Mouse (Mus musculus): ENCODE results near the gene Osgep. TPM values are rescaled to one million over a fixed set of nuclear protein-coding genes. Genes with fewer than 3 reads are reported as not detected.
"Not testable (repeated sequence)": the region's sequence is repeated elsewhere in the genome, so short reads cannot be mapped to it uniquely, and the experiment has no call there.

Gene Osgep
- total RNA-seq, 4 experiments from 2014 or later = 30.1 to 36.2 (median 33.2) TPM

GRCm38 (mm10) chr14:50892091-50892490 lies 32.6 kb downstream of the Osgep start:
- no peak for DNase-seq (ENCODE audit: low spot score in 2 of 2)

- no peak for DNase-seq (ENCODE audit: low spot score in 2 of 2)
These were observed 33.1 kb downstream of the Osgep start for GRCm38 (mm10) chr14:50891621-50892020.

- no peak for DNase-seq (ENCODE audit: low spot score in 2 of 2)
These were observed 48.3 kb downstream of the Osgep start for GRCm38 (mm10) chr14:50876236-50876950.

- DNase-seq (ENCODE audit: low spot score in 2 of 2) = no peak
These were observed 49.0 kb downstream of the Osgep start for GRCm38 (mm10) chr14:50875591-50876230.

GRCm38 (mm10) chr14:50875175-50875574 lies 49.5 kb downstream of the Osgep start:
- DNase-seq (ENCODE audit: low spot score in 2 of 2) = no peak

- no peak for DNase-seq (ENCODE audit: low spot score in 2 of 2)
These were observed 53.4 kb downstream of the Osgep start for GRCm38 (mm10) chr14:50871284-50871683.

GRCm38 (mm10) chr14:50870805-50871143 lies 53.9 kb downstream of the Osgep start:
- no peak for DNase-seq (ENCODE audit: low spot score in 2 of 2)

GRCm38 (mm10) chr14:50869889-50870804 lies 54.5 kb downstream of the Osgep start, which contains the start of gene Tep1:
Gene Tep1 (minus strand): TSS chr14:50870560.
- DNase-seq (ENCODE audit: low spot score in 2 of 2) = peak; percentile 48

- DNase-seq (ENCODE audit: low spot score in 2 of 2) = no peak
These were observed 56.0 kb downstream of the Osgep start for GRCm38 (mm10) chr14:50868656-50869055.

GRCm38 (mm10) chr14:50868211-50868610 lies 56.5 kb downstream of the Osgep start:
- DNase-seq (ENCODE audit: low spot score in 2 of 2) = no peak

- DNase-seq (ENCODE audit: low spot score in 2 of 2) = no peak
These were observed 57.7 kb downstream of the Osgep start for GRCm38 (mm10) chr14:50866966-50867365.

- not testable (repeated sequence) for DNase-seq (ENCODE audit: low spot score in 2 of 2)
These were observed 59.7 kb downstream of the Osgep start for GRCm38 (mm10) chr14:50865005-50865404.

- DNase-seq (ENCODE audit: low spot score in 2 of 2) = no peak
These were observed 62.1 kb downstream of the Osgep start for GRCm38 (mm10) chr14:50862641-50863040.

Other genes with a start within 250 kb of the Osgep start
- gene Olfr747, start 231.7 kb downstream of the Osgep start, total RNA-seq (2022) = not detected
- not detected for gene Olfr748, start 217.5 kb downstream of the Osgep start, total RNA-seq (2022)
- gene Olfr749, start 179.8 kb downstream of the Osgep start, total RNA-seq (2022) = not detected
- gene Ttc5, start 139.4 kb downstream of the Osgep start, total RNA-seq (2022) = 10 to 100 TPM; 49.2 to 55.3 (median 52.1) TPM
- under 1 TPM in 2 of 4 experiments, not detected in 2; 0.24 to 0.32 TPM for gene Ccnb1ip1, start 117.2 kb downstream of the Osgep start, total RNA-seq (2022)
- gene Parp2, start 117.1 kb downstream of the Osgep start, total RNA-seq (2022) = 10 to 100 TPM; 20.9 to 28.0 (median 25.9) TPM
- 1 to 10 TPM; 4.4 to 7.1 (median 5.7) TPM for gene Tep1, start 54.3 kb downstream of the Osgep start, total RNA-seq (2022)
- gene Klhl33, start 27.4 kb downstream of the Osgep start, total RNA-seq (2022) = 1 to 10 TPM; 5.5 to 8.3 (median 6.6) TPM
- 10 to 100 TPM; 55.5 to 64.8 (median 60.2) TPM for gene Apex1, start 75 bp upstream of the Osgep start, total RNA-seq (2022)
- gene Pip4p1, start 6.0 kb upstream of the Osgep start, total RNA-seq (2022) = 100 to 1,000 TPM in 3 of 4 experiments, 10 to 100 TPM in 1; 92.6 to 121 (median 109) TPM
- 10 to 100 TPM; 10.4 to 17.7 (median 16.6) TPM for gene Pnp, start 6.2 kb upstream of the Osgep start, total RNA-seq (2022)
- gene Gm49342, start 19.6 kb upstream of the Osgep start, total RNA-seq (2022) = 10 to 100 TPM in 1 of 4 experiments, 1 to 10 TPM in 3; 6.5 to 18.1 (median 8.9) TPM
- gene Pnp2, start 31.1 kb upstream of the Osgep start, total RNA-seq (2022) = 1 to 10 TPM; 1.2 to 2.0 (median 1.4) TPM
- under 1 TPM in 1 of 4 experiments, not detected in 3; 0.23 TPM for gene Rnase10, start 82.9 kb upstream of the Osgep start, total RNA-seq (2022)
- gene Rnase9, start 117.0 kb upstream of the Osgep start, total RNA-seq (2022) = not detected
- gene Rnase11, start 125.3 kb upstream of the Osgep start, total RNA-seq (2022) = not detected
- not detected for gene Rnase12, start 132.8 kb upstream of the Osgep start, total RNA-seq (2022)
- not detected for gene Olfr750, start 149.5 kb upstream of the Osgep start, total RNA-seq (2022)
- gene Rnase4, start 166.2 kb upstream of the Osgep start, total RNA-seq (2022) = 10 to 100 TPM; 15.6 to 31.6 (median 22.1) TPM
- gene Ang, start 166.3 kb upstream of the Osgep start, total RNA-seq (2022) = 1 to 10 TPM; 4.6 to 9.5 (median 5.3) TPM
- not detected for gene Eddm3b, start 189.5 kb upstream of the Osgep start, total RNA-seq (2022)
- gene Rnase6, start 199.0 kb upstream of the Osgep start, total RNA-seq (2022) = under 1 TPM in 2 of 4 experiments, not detected in 2; 0.24 to 0.32 TPM
- 1 to 10 TPM in 1 of 4 experiments, under 1 TPM in 3; 0.67 to 2.4 (median 0.85) TPM for gene Rnase1, start 221.9 kb upstream of the Osgep start, total RNA-seq (2022)
- gene Rnase2b, start 237.4 kb upstream of the Osgep start, total RNA-seq (2022) = not detected

All from left cerebral cortex, adult 8-10 months (tissue).